Mouse (Mus musculus) cerebellum, postnatal 4 days (tissue): ENCODE results near the gene Zfp467.

Source experiments
- DNase-seq, 2 experiments: peaks; one replicate each; pipeline ENCODE4 v3.0.0; 2022; ENCODE audit warnings: low spot score in 2 of 2, mixed read lengths in 1 of 2

Gene Zfp467

GRCm38 (mm10) chr6:48411193-48412092 lies 34.2 kb downstream of the Zfp467 start:
- no peak for DNase-seq

DNA sequence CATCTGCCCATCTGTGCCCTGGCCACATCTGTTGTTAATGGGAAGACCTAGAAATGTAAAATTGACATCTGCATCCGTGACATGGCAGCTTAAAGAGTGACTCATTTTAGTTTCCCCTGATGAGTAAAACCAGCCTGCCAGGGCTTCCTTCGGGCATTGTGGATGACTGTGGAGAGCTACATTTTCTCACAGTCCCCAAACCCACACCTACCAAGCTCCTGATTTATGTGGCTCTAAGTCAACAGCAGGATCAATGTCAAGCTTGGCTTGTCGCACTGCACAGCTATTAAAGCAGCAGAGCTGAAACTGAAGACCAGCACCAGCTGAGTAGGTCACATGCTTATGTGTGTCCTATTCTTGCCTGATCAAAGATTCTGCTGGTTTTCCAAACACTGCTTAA lies 35.1 kb downstream of the Zfp467 start:
- no peak for DNase-seq

DNA sequence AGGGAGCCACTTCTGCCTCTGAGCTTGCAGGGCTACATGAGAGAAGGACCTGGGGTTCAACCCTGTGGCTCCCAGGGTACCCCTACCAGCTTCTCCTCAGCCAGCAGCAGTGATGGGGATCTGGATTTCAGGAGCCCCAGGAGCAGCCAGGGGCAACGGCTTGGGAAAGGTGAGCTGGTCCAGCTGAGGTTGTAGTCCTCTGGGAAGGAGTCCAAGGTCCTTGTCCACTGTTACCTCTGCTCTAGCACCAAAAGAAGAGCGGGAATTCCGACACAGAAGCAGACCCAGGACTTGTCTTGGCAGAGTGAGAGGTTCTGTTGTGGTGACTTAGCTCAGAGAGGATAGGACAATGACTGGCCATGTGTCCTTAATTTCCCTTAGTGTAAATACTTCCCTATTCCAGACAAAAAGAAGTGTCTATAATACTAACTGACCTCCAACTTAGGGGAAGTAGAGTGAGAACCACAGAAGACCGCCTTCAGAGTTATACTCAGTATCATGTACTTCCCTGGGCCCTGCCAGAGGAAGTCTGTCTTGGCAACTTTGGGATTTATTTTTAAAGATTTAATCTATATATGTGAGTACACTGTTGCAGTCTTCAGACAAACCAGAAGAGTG lies 35.8 kb downstream of the Zfp467 start:
- no peak for DNase-seq

GRCm38 (mm10) chr6:48404071-48404470 lies 41.6 kb downstream of the Zfp467 start:
- no peak for DNase-seq

DNA sequence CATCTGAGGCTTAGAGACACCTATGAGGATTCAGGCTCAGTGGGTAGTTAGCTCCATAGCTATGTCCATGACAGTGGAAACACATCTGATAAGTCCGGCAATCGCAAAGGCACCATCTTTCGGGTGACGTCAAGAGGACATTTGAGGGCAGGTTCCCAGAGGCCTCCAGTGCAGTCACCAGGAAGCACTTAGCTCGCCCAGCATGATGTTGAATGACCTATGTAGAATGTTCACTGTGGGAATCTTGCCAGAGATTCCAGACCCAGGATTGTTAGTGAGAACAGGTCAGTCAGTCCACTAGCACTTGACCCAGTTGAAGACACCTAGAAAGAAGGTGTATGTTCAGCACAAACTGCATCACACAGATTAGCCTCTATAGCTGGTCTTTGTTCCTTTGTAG lies 45.7 kb downstream of the Zfp467 start:
- DNase-seq, result no peak

- peak in 1 of 2 experiments; percentile 37 for DNase-seq
Observed at GRCm38 (mm10) chr6:48397336-48397735, 48.3 kb downstream of the Zfp467 start.

- no peak for DNase-seq
Observed at GRCm38 (mm10) chr6:48396686-48397085, 48.9 kb downstream of the Zfp467 start.

GRCm38 (mm10) chr6:48396008-48396595 lies 49.5 kb downstream of the Zfp467 start:
- DNase-seq, result no peak

DNA sequence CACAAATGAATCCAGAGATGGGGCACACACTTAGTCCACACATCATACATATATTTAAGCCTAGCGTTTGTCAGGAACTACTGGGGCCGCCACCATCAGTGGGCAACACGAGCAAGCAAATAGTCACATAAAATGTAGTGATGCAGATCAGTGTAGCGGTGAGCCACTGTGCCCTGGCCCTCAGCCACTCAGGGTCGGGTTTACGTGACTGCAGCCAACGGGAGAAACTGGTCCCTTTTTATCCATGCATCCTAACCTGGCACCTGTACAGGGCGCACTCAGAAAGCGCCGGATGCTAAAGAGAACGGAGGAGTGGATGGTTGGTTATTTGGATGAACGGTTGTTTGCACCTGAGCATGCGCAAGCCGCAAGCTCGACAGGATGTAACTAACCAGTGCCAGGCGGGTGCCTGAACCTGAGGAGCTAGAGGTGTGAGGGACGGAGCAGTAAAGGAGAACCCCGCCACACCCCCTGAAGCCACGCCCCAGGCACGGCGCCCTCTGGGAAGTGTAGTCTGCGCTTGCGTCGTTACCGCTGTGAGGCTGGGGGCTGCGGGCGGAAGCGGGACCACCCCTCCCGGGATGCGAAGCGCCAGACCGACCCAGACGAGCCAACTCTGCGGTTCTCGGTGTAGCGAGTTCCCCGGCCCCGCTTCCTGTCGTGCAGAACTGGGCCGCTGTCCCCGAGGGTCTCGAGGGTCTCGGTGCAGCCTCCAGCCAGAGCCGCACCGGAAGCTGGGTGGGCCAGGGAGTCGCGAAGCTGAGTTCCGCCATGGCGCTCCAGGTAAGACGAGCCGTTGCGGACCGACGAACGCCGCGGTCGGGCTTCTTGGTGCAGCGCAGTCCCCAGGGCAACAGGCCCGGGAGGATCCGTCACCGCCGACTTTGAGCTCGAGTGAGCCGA lies 50.3 kb downstream of the Zfp467 start, which contains the start of gene Krba1:
Krba1 (plus strand) TSS at position 482 of the 903 bp plus-strand sequence.
- peak; percentile 79 to 90 for DNase-seq

GRCm38 (mm10) chr6:48393811-48394210 lies 51.8 kb downstream of the Zfp467 start:
- DNase-seq, result no peak

DNA sequence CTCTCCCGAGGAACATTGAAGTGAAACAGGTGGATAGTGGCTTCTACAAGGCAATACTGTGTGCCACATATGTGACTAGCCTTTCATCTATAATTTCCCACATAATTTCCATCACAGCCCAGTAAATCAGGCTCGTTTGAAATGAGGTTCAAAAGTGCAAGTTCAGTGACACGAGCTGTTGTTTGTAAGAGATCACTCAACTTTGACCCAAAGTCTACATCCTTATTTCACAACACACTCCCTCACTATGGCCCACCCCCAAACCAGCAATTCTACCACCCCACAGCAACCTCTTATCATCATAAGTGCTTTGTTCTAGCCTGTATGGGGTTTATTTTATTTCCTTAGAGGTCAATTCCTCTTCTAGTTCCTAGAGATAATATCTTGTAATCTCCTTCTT lies 57.4 kb downstream of the Zfp467 start:
- DNase-seq, result no peak
